Mouse (Mus musculus) heart, adult 2 months (tissue): ENCODE results near the gene Cst3.

Experiments
- CTCF ChIP-seq: fragments of 200-600 bp; IDR thresholded peaks from 2 replicates; pipeline ENCODE4 v1.8.1; 2022; ENCODE audit warnings: antibody characterized with exemption, mild to moderate bottlenecking, moderate library complexity
- EP300 ChIP-seq: fragments of 200-500 bp; IDR thresholded peaks from 2 replicates; pipeline ENCODE4 v1.6.1; 2011; ENCODE audit warnings: low read depth, low read length, control low read depth; ENCODE audit not compliant: insufficient read depth
- POLR2A ChIP-seq: fragments of 200-500 bp; IDR thresholded peaks from 2 replicates; pipeline ENCODE4 v1.6.1; 2011; ENCODE audit warnings: mild to moderate bottlenecking, low read depth, low read length, control low read depth; ENCODE audit not compliant: insufficient read depth

DNA sequence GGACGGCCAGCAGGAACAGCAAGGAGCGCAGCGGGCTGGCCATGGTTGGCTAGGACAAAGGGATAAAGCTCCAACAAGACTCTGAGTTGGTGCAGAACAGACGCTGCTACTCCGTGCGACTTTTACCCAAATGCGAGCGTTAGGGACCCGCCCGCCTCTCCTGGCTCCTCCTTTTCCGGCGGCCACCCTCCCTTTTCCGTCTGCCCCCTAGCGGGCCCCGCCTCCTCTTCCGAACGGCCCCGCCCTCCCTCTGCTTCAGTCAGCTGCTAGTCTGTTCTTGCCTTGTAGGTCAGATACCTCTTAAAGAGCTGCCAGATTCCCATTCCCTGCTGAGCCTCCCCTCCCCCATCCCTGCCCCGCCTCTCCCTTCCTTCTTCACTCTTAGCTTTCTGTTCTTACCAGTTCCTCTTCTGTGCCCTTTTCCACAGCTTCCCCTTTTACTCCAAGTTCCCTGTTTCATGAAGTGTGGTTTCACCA lies at the start of gene Cst3:
- TF ChIP-seq CTCF (peak; percentile 47), EP300 (peak; percentile 64; the same call in 1 of the 2 replicates), POLR2A (peak; percentile 99)
